Mouse (Mus musculus): Measurements from ENCODE around the gene Ikbip. TPM values are rescaled to one million over a fixed set of nuclear protein-coding genes. Genes with fewer than 3 reads are reported as not detected.

Ikbip gene
- polyA plus RNA-seq, 1 experiment from 2014 or later: 20.9 TPM

DNA sequence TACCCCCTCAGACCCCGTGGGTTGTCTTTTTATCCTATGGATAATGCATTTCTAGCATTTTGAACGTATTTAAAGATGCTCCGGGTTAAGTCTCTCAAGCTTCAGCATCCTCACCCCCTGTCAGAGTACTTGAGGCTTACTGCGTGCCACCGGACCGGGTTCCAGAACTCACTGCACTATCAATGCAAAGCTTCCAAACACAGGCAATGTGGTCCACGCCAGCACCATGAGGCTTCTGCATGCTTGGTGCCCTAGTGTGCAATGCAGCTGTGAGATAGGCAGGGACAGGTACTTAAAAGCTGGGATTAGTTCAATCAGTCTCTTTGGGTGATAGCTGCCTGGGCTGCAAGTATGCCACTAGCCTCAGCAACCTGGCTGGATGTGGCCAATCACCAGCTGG, 62.7 kb downstream of the Ikbip start:
- Histone ChIP-seq H3K27ac (replicated peaks) (no peak overlapping the region), H3K9me3 (replicated peaks) (no peaks in the 10 kb centered on the region), H3K27me3 (ENCODE audit: low read depth, poor library complexity, severe bottlenecking) (no peaks in the 10 kb centered on the region), H3K36me3 (peaks cover 61% of the 10 kb centered on the region), H3K4me1 (no peaks in the 10 kb centered on the region), H3K4me3 (no peak overlapping the region)
- 97% methylated on average over 7 of the region's 7 CpGs for WGBS
- peak; percentile 14 for DNase-seq (ENCODE audit: low spot score)

Other genes starting within 250 kb of the Ikbip start
- 18.1 and 21.5 TPM in 2 replicates for gene Apaf1, start 170 bp upstream of the Ikbip start, polyA plus RNA-seq (2016; fragmentation: Nextera tagmentation; extraction: Ambion mirVana)
- 384 and 388 TPM in 2 replicates for gene Slc25a3, start 41.1 kb downstream of the Ikbip start, polyA plus RNA-seq (2016; fragmentation: Nextera tagmentation; extraction: Ambion mirVana)
- gene Tmpo, start 98.4 kb downstream of the Ikbip start, polyA plus RNA-seq (2016; fragmentation: Nextera tagmentation; extraction: Ambion mirVana): 272 and 275 TPM in 2 replicates

Data from midbrain, embryonic 10.5 days (tissue).